Mouse (Mus musculus): Measurements from ENCODE around the gene Mrpl3.
"Not testable (repeated sequence)": the region's sequence is repeated elsewhere in the genome, so short reads cannot be mapped to it uniquely, and the experiment has no call there.

Mrpl3 gene

DNA sequence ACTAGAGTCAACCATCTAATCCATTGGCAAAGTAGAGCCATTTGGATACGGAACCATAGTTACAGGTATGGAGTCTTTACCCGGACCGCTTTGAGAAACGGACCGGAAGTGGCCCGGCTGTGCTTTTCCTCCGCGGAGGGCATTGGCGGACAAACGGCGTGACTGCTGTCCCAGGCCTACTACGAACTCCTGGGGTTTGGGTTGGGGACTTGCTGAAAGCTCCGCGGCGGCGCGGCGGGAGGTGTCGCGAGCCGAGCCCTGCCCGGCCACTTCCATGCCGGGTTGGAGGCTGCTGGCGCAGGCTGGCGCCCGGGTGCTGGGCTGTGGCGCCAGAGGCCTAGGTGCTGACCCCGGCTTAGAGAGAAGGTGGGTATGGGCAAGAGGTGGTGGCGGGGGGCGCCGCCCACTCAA, at the start of gene Mrpl3:
Gene Mrpl3 (plus strand): TSS at position 93 of the 411 bp plus-strand sequence.
- DNase-seq (ENCODE audit: extremely low spot score), result peak; percentile 88

DNA sequence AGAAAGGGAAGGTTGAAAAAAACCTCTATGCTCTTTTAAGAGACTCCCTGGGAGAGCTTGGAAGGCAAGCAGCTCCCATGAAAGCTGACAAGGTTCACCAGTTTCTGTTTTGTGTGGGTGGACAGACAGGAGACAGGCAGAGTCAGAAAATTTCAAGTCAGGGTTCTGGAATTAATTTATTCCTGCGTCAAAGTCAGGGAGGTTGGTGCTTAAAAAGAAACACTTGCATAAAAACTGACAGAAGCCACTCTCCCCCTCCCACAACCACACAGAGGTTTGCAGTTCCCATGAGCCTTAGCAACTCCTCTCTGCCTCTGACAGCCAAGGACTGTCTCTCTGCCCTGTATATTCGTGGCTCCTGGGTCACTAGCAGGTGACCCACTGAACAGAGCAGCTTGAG, 42.3 kb upstream of the Mrpl3 start:
- no peak for DNase-seq (ENCODE audit: extremely low spot score)

DNA sequence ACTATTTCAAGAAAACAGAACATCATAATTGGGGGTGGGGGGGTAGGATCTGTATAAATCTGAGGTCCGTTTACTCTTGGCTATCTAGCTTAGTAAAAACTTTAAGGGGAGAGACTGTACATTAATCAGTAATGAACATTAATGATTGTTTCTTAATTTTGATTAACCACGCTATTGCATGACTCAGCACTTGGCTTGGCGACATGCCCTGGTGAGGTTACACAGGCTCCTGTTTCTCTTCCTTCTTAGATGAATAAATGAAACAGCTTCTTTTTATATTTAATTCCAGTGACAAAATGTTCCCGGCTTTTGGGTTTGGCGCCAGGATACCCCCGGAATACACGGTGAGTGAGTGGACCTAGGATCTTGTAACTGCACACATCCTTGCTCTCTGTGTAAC, 34.9 kb upstream of the Mrpl3 start:
- no peak for DNase-seq (ENCODE audit: extremely low spot score)

DNA sequence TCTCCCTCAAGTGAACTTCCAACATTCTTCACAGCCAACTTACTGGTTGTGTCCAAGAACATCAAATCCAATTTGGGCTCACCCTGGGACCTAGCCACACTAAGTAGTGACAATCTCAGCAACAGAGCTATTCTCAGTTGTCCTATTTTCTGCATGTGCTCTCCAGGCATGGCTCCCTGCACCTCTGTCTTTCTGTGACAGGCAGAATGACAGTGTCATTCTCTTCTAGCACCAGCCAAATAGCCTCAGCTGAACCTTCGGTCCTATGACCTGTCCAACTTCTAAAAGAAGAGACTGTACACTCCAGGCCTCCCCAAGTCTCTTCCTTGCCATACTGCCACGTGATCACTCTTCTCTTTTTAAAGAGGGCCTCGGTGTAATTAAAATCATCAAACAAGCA, 24.7 kb upstream of the Mrpl3 start:
- no peak for DNase-seq (ENCODE audit: extremely low spot score)

DNA sequence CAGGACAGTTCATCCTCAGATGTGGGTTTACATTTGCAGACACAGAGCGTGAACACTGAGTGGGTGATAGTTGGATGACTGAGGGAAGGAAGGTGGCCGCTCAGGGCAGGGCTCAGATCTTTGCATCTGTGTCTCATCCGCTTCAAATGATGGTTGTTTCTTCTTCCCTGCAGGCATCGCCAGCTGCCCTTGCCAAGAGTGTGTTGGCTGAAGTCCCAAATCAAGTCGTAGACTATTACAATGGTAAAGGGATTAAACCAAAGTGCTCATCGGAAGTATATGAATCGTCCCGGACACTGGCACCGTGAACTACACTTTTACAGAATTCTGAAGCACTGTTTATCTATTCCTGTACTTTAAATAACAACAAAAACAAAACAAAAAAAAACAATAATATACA, 20.5 kb upstream of the Mrpl3 start:
- DNase-seq (ENCODE audit: extremely low spot score), result no peak

DNA sequence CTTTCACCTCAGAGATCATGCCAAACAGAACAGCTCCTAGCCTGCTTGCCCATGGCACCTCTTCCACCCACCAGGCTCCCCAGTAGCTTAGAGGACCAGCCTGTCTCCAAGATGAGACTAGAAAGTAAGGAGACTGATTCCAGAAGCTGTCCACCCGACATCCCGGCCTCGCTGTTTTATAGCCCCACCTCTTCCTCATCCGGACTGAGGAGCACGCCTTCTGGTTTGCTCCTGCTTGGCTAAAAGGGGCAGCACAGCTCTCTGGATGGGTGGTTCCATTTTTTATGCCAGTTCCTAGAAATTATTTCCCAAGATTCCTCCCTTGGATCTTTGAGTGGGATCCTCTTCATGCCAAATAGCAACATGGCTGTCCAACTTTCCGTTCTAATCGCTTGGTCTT, 19.4 kb upstream of the Mrpl3 start:
- DNase-seq (ENCODE audit: extremely low spot score), result no peak

DNA sequence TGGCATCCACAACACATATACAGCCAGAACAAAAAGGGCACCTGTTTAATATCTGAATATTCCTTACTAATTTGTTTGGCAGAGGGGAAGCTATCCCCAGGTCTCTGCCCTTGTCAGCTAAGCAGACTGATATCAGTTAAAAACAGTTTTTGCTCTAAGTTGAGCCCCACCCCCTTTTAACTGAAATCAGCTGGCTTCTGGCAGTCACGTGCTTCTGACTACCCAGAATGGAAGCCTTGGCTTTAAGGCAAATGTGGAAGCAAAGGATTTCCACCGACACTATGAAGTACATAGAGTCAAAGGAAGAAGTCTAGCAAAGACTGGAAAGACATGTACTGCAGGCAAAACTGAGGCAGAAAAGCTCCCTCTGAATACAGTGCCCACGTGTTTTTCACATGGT, 15.2 kb upstream of the Mrpl3 start:
- DNase-seq (ENCODE audit: extremely low spot score), result no peak

DNA sequence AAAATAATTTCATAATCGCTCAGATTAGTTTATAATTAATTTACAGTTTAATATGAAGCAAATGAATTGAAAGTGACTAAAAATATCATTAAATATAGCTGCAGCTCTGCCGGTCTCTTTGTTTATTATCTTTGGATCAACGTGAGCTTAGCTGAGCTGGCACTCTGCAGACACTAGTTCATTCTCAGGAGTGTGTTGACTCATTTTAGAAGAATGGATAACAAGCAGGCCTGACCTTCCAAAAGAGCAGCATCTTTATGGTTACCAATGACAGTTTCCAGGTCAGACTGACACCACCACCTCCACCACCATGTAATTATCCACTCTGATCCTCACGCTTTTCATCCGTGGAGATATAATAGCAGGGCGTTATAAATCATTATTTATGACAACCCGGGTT, 7.0 kb upstream of the Mrpl3 start:
- no peak for DNase-seq (ENCODE audit: extremely low spot score)

DNA sequence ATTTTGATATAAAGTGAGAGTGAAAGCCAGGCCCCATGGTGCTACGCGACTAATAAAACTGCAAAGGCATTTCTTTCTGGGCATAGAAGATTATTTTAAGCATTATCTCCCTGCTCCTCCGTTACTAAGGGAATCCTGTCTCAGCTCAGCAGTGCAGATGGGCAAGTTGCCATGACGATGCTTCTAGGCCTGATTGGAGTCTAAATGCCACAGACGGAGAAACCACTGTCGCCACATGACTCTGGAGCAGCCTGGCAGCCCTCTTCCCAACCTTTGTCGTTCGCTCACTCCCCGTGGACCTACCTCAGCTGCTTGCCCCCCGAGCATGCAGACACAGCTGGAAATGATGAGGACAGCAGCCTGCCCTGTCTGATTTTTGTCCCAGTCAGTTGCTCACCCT, 4.7 kb upstream of the Mrpl3 start:
- no peak for DNase-seq (ENCODE audit: extremely low spot score)

DNA sequence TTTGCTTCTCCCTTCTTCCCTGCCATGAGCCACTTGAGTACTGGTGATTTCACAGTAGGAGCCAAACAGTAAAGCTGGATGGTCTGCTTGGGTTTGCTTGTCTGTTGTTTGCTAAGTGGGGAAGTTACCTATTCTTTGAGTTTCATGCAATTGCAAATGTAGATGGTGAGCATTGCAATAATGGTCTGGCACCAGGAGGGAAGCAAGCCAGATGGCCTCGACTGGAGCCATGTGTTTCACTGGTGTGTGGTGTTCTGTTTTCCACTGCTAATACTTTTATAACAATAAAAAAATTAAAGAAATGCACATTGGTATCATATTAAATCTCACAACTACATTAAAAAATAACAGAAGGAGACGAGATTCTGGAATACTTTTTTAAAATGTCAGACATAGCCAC, 3.4 kb upstream of the Mrpl3 start:
- no peak for DNase-seq (ENCODE audit: extremely low spot score)

DNA sequence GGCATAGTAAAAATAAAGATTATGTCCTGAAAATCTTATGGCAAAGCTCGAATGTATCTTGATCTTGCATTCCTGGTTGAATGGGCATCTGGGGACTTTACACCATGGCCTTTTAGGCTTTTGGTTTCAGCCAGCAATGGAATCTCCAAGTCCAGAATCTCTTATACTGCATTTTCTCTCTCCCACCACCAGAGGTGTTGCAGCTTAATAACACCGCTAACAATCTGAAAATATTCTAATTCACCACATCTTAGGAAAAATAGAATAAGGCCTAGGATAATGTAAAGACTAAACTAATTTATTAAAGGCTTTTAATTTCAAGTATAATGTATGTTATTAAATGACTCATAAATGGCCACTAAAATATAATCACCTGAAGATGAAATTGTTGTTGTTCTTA, 2.8 kb upstream of the Mrpl3 start:
- no peak for DNase-seq (ENCODE audit: extremely low spot score)

DNA sequence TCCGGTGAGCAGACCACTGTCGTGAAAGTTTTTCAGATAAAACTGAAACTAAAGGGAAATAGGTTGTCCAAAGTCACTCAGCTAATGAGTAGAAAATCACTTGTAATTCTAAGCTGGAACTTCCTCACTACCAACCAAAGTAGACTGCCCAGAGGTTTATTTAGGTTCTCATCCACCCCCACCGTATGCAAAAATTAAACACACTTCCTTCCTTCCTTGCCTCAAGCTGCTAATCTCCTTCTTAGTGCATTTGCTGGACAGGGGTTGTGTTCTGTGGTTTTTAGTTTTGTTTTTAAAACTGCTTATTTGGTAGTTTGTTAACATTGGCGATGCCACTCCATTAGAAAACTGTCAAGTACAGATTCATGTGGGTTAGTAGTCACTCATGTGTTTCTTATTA, 773 bp downstream of the Mrpl3 start:
- no peak for DNase-seq (ENCODE audit: extremely low spot score)

DNA sequence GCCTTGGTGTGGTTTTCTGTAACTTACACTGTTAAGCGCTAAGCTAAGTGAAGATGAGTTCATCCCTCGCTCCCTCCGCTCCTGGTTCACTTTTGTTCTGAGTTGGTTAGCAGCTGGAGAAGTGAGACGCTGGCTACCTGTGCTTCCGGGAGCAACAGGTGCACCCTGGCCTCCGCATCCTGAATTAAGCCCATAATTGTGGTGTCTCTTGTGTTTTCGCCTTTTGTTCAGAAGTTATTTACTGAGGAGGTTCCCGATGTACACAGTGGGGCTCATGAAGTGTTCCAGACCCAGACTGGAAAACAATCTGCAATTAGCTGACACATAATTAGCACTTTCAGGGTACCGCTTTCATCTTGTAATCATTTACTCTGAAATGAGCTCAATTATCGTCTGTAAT, 16.1 kb downstream of the Mrpl3 start:
- no peak for DNase-seq (ENCODE audit: extremely low spot score)

DNA sequence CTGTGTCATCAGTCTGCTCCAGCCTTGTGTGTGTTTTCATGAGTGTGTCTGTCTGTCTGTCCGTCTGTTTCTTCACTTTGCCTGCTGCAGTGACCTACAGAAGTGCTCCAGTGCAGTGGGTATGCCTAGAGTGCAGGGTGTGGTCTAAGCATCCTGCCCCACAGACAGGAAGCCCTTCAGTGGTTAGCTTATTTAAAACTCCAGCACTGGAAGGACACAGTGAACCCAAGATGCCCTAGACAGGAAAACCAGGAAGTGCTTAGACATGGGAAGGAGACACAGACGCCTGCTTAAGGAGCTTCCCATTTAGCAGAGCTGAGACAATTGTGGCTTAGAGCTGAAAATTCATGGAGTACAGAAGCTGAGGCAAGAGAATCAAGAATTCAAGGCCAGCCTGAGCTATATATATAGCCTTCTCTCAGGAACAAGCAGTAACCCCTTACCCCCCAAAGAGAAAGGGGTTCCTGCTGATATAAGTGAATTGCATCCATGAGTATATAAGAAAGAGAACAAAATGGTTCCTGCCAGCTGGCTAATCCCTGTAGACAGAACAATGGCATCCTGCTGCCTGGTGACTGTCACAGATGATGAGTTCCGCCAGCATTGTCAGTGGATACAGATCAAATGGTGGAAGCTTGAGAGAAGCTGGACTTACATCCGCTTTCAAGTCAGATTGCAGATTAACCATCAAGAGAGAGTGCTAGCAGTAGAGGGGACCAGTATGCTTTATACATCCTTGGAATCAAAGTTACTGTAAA, 20.1 kb downstream of the Mrpl3 start:
- DNase-seq (ENCODE audit: extremely low spot score), result no peak

DNA sequence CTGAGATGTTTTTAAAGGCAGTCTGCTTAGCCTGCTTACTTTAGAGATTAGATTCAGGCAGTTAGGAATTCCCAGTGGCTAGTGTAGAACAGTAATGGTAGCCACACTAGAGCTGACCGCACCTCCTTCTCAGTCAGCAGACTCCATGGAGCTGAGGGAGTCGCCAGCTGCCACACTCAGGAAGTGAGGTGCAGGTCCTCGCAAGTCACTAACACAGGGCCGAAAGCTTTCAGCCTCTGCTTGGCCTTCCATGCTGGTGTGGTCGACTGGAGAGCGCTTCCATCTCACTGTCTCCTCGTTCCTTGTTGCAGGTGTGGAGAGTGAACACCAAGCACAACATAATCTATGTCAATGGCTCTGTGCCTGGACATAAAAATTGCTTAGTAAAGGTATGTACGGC, 21.8 kb downstream of the Mrpl3 start:
- no peak for DNase-seq (ENCODE audit: extremely low spot score)

DNA sequence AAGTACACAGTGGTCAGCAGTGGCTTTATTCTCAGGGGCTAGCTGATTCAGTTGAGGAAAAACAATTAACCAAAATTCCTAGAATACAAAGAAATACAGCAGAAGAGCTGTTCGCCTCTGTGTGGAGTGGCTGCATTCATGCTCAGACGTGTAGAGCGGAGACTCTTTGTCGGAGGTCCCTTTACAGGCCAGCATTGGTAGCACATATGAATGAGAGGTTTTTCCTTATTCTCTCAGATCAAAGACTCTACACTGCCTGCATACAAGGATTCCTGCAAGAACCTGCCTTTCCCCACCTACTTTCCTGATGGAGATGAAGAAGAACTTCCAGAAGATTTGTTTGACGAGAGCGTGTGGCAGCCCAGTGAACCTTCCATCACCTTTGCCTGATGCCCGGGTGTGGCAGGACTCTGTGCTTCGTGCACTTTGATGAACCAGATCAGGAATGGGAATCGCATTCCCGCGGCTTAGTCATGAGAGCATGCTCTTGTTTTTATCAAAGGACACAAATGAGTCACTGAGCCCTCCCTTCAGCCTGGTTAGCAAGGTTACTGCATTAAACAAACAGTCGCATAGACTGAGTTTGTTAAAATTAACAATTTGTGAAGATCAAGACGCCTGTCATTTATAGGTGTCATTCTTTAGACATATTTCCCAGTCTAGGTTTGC, 23.9 kb downstream of the Mrpl3 start:
- no peak for DNase-seq (ENCODE audit: extremely low spot score)

DNA sequence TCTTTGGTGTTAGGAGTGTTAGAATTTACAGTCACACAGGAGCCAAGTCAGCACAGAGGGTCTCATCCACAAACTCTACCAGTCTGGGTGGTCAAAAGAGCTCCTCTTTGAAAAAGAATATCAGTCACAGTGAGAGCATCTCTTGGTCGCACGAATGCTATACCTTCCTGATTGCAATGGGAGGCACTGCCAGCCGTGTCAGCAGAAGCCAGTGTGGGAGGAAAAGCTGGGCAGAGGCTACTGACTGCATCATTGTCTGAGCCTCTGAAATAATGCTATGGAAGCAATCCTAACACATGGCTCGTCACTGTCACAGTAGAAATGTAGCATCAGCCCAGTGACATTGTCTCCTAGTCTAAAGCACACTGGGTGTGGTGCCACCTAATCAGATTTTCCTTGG, 25.4 kb downstream of the Mrpl3 start:
- no peak for DNase-seq (ENCODE audit: extremely low spot score)

DNA sequence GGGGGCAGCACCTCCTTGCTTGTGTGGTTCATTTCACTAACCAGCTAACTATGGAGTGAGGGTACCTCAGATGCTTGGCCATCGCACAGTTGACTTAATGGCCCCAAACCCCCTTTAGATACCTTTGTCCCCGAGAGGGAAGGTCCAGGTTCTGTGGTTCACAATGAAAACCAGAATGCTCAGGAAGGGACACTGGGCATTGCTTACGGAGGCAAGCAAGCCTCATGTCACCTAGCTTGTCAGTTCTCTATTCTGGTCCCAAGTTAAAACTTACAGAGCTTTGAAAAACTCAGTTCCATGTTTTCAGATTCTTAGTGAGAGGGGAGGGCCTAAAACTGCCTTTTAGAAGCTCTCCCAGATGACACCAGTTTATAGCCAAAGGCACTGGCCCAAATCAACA, 27.2 kb downstream of the Mrpl3 start:
- no peak for DNase-seq (ENCODE audit: extremely low spot score)

DNA sequence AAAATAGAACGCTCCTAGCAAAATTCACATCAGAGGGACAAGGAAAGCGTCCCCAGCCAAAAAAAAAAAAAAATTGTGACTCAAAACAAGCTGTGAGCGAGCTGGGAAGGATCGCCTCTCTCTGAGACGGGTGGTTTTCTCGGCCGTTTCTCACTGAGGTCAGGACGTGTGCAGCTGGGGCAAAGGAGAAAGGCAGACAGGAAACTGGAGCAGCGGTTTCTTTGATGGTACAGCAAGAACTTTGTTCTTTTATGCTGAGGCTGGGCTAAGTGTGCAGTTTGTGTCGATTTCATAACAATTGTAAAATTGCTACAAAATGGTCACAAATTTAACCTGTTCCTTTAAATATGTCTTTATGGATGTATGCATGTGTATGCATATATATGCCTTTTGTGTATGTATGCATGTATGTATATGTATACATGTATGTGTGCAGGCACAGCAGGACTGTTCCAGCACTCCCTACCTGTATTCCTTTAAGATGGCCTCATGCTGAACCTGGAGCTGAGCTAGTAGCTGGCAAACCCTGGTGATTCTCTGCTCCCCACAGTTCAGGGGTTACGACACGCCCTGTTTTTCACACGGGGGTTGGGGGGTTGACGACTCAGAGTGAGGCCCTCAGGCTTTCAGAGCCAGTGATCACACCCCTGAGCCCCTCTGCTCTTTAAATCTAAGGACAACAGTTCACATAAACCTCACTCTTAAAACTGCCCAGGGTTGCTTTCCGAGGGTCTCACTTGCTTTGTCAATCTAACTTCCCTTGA, 48.0 kb downstream of the Mrpl3 start:
- no peak for DNase-seq (ENCODE audit: extremely low spot score)

DNA sequence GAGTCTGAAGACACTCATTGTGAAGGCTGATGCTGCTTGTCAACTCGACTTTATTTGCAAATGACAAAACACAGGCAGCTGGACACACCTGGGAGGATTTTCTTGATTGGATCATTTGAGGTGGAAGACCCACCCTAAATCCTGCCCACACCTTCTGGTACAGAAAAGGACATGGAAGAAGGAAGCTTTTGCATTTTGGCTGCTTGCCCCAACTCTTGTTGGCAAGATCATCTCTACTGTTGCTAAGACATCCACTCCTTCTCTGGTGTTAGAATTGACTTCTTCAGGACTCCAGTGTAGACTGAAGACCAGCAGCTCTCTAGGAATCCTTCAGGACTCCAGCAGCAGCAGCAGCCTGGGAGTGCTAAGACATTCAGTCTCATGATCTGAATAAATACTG, 48.9 kb downstream of the Mrpl3 start:
- DNase-seq (ENCODE audit: extremely low spot score), result no peak

DNA sequence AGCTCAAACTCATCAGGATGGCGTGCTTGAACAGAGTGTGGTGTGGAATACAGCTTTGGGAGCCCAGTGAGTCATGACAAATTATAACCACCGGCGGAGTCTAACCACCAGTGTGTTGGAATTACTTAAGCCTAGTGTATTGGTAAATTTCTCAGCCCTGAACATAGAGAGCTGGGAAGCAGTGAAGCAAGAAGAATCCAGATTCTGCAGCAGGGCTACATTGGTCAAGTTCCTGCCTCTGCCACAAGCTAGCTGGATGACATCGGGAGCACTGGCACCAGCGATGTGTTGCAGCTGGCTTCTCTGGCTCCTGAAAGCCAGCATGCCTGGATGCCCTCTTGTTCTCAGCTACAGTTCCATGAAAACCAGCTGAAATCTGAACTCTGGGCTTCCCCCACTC, 50.9 kb downstream of the Mrpl3 start:
- no peak for DNase-seq (ENCODE audit: extremely low spot score)

DNA sequence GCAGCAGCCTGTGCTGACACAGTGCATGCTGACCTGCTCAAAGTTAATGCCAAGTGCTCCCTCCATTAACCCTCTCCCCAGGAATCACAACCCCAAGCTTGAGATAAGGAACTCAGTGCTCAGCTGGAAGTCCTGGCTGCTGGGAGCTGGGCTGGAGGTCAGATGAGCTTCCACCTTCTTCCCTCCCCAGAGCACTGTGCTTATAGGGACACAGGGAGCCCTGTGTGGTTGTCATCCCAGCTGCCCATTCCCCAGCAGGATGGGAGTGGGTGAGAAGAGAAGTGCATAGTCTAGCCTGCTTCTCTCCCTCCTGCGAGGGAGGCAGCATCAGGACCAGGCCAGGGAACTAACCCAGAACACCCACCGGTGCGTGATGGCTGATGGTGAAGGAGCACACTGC, 72.2 kb downstream of the Mrpl3 start:
- DNase-seq (ENCODE audit: extremely low spot score), result not testable (repeated sequence)

Measured in embryo, embryonic 9.5 days (tissue).